Mouse (Mus musculus): ENCODE results near the gene Tmc3. TPM values are rescaled to one million over a fixed set of nuclear protein-coding genes. Genes with fewer than 3 reads are reported as not detected.

The Tmc3 gene
- polyA plus RNA-seq, 1 experiment, result not detected

- Histone ChIP-seq H3K27me3 (ENCODE audit: control insufficient read depth, insufficient read depth, insufficient read length) (no peaks in the 10 kb centered on the region), H3K79me3 (ENCODE audit: low read depth) (no peaks in the 10 kb centered on the region), H3K4me3 (ENCODE audit: insufficient read depth, poor library complexity, severe bottlenecking) (no peak overlapping the region), H3K36me3 (ENCODE audit: control insufficient read depth, insufficient read depth) (no peaks in the 10 kb centered on the region), H3ac (ENCODE audit: control insufficient read depth, insufficient read length, low read depth) (no peak overlapping the region), H3K79me2 (ENCODE audit: control insufficient read depth, insufficient read depth) (no peaks in the 10 kb centered on the region)
- no peak for TF ChIP-seq CTCF (IDR thresholded peaks at IDR 0.05; ENCODE audit: control insufficient read depth, insufficient read depth, insufficient read length)
- TF ChIP-seq CEBPB (IDR thresholded peaks at IDR 0.05; ENCODE audit: low read depth), result no peak
- no peak for TF ChIP-seq USF1 (IDR thresholded peaks at IDR 0.05; ENCODE audit: low read depth)
- no peak for TF ChIP-seq FOSL1 (IDR thresholded peaks at IDR 0.05; ENCODE audit: insufficient read depth, low read length, poor library complexity, severe bottlenecking)
- no peak for TF ChIP-seq MYOD1 (IDR thresholded peaks at IDR 0.05; ENCODE audit: control insufficient read depth, insufficient read length, low read depth)
- no peak for TF ChIP-seq MYOG (IDR thresholded peaks at IDR 0.05; ENCODE audit: control insufficient read depth, extremely low read depth, insufficient read length)
- no peak for TF ChIP-seq MAX (IDR thresholded peaks at IDR 0.05)
Measured at GRCm38 (mm10) chr7:83627369-83627768, 42.6 kb downstream of the Tmc3 start.

- H3K27me3 ChIP-seq (ENCODE audit: control insufficient read depth, insufficient read depth, insufficient read length), result no peaks in the 10 kb centered on the region
- TF ChIP-seq MAX (IDR thresholded peaks at IDR 0.05) (no peak), FOSL1 (IDR thresholded peaks at IDR 0.05; ENCODE audit: insufficient read depth, low read length, poor library complexity, severe bottlenecking) (no peak)
- H3ac ChIP-seq (ENCODE audit: control insufficient read depth, insufficient read length, low read depth), result peak overlapping the region; percentile 57
- peak overlapping the region; percentile 14 for H3K4me3 ChIP-seq (ENCODE audit: insufficient read depth, poor library complexity, severe bottlenecking)
- H3K79me3 ChIP-seq (ENCODE audit: low read depth), result no peaks in the 10 kb centered on the region
- H3K79me2 ChIP-seq (ENCODE audit: control insufficient read depth, insufficient read depth), result no peaks in the 10 kb centered on the region
- H3K36me3 ChIP-seq (ENCODE audit: control insufficient read depth, insufficient read depth), result no peaks in the 10 kb centered on the region
Measured at GRCm38 (mm10) chr7:83631073-83631827, 46.5 kb downstream of the Tmc3 start.

GRCm38 (mm10) chr7:83631828-83632681 lies 47.3 kb downstream of the Tmc3 start, which contains the start of gene Stard5:
Stard5 (plus strand) TSS chr7:83631959.
- no peaks in the 10 kb centered on the region for H3K79me2 ChIP-seq (ENCODE audit: control insufficient read depth, insufficient read depth)
- peak within 1 kb of the TSS; percentile 88 for H3ac ChIP-seq (ENCODE audit: control insufficient read depth, insufficient read length, low read depth)

GRCm38 (mm10) chr7:83632682-83633120 lies 48.0 kb downstream of the Tmc3 start:
- Histone ChIP-seq H3K36me3 (ENCODE audit: control insufficient read depth, insufficient read depth) (no peaks in the 10 kb centered on the region), H3K79me2 (ENCODE audit: control insufficient read depth, insufficient read depth) (no peaks in the 10 kb centered on the region), H3K79me3 (ENCODE audit: low read depth) (no peaks in the 10 kb centered on the region), H3ac (ENCODE audit: control insufficient read depth, insufficient read length, low read depth) (no peak overlapping the region), H3K4me3 (ENCODE audit: insufficient read depth, poor library complexity, severe bottlenecking) (no peak overlapping the region), H3K27me3 (ENCODE audit: control insufficient read depth, insufficient read depth, insufficient read length) (no peaks in the 10 kb centered on the region)
- TF ChIP-seq CTCF (IDR thresholded peaks at IDR 0.05; ENCODE audit: control insufficient read depth, insufficient read depth, insufficient read length) (no peak), MAX (IDR thresholded peaks at IDR 0.05) (no peak), USF1 (IDR thresholded peaks at IDR 0.05; ENCODE audit: low read depth) (no peak), MYOG (IDR thresholded peaks at IDR 0.05; ENCODE audit: control insufficient read depth, extremely low read depth, insufficient read length) (no peak), CEBPB (IDR thresholded peaks at IDR 0.05; ENCODE audit: low read depth) (no peak), MYOD1 (IDR thresholded peaks at IDR 0.05; ENCODE audit: control insufficient read depth, insufficient read length, low read depth) (no peak), FOSL1 (IDR thresholded peaks at IDR 0.05; ENCODE audit: insufficient read depth, low read length, poor library complexity, severe bottlenecking) (no peak)

More at GRCm38 (mm10) chr7:83631828-83632681, 47.3 kb downstream of the Tmc3 start, which contains the start of gene Stard5:
- H3K4me3 ChIP-seq (ENCODE audit: insufficient read depth, poor library complexity, severe bottlenecking), result peak within 1 kb of the TSS; percentile 34
- no peaks in the 10 kb centered on the region for H3K27me3 ChIP-seq (ENCODE audit: control insufficient read depth, insufficient read depth, insufficient read length)
- TF ChIP-seq CEBPB (IDR thresholded peaks at IDR 0.05; ENCODE audit: low read depth) (peak; percentile 82), CTCF (IDR thresholded peaks at IDR 0.05; ENCODE audit: control insufficient read depth, insufficient read depth, insufficient read length) (no peak), USF1 (IDR thresholded peaks at IDR 0.05; ENCODE audit: low read depth) (no peak)
- H3K36me3 ChIP-seq (ENCODE audit: control insufficient read depth, insufficient read depth), result no peaks in the 10 kb centered on the region
- H3K79me3 ChIP-seq (ENCODE audit: low read depth), result no peaks in the 10 kb centered on the region

GRCm38 (mm10) chr7:83633856-83634255 lies 49.1 kb downstream of the Tmc3 start:
- no peak for TF ChIP-seq MYOD1 (IDR thresholded peaks at IDR 0.05; ENCODE audit: control insufficient read depth, insufficient read length, low read depth)
- no peak for TF ChIP-seq FOSL1 (IDR thresholded peaks at IDR 0.05; ENCODE audit: insufficient read depth, low read length, poor library complexity, severe bottlenecking)
- TF ChIP-seq MYOG (IDR thresholded peaks at IDR 0.05; ENCODE audit: control insufficient read depth, extremely low read depth, insufficient read length), result no peak
- TF ChIP-seq USF1 (IDR thresholded peaks at IDR 0.05; ENCODE audit: low read depth), result no peak
- TF ChIP-seq CTCF (IDR thresholded peaks at IDR 0.05; ENCODE audit: control insufficient read depth, insufficient read depth, insufficient read length), result no peak
- TF ChIP-seq MAX (IDR thresholded peaks at IDR 0.05), result no peak
- no peak for TF ChIP-seq CEBPB (IDR thresholded peaks at IDR 0.05; ENCODE audit: low read depth)
- no peaks in the 10 kb centered on the region for H3K36me3 ChIP-seq (ENCODE audit: control insufficient read depth, insufficient read depth)
- no peak overlapping the region for H3ac ChIP-seq (ENCODE audit: control insufficient read depth, insufficient read length, low read depth)
- H3K79me3 ChIP-seq (ENCODE audit: low read depth), result no peaks in the 10 kb centered on the region
- no peak overlapping the region for H3K4me3 ChIP-seq (ENCODE audit: insufficient read depth, poor library complexity, severe bottlenecking)
- no peaks in the 10 kb centered on the region for H3K27me3 ChIP-seq (ENCODE audit: control insufficient read depth, insufficient read depth, insufficient read length)
- H3K79me2 ChIP-seq (ENCODE audit: control insufficient read depth, insufficient read depth), result no peaks in the 10 kb centered on the region

Measured in C2C12 (cell line).